ENCODE assay signal across 10 mouse cellular contexts in genomic region chr17:31840423-31841003, GRCm38 (mm10). TPM values are rescaled to one million over a fixed set of nuclear protein-coding genes. Genes with fewer than 3 reads are reported as not detected.
DNase-seq lines count a peak whose midpoint lies in the region; ATAC-seq and TF ChIP-seq lines count a peak whose summit lies in the region.
"Had no signal": no experiment of that assay in that cellular context is flagged by ENCODE, and none has a peak within 500 bp of the region (broad histone marks: within the 10 kb centered on the region; RNA-seq: fewer than 3 reads in every experiment).

No protein-coding gene starts in this region.

- H3K27ac ChIP-seq in spleen, adult 2 months (ENCODE audit: insufficient read depth, low read length): peak overlapping the region; percentile 84
- H3K27ac ChIP-seq in hindbrain, postnatal 0 days: no peak overlapping the region
- H3K27ac ChIP-seq: limb, embryonic 12.5 days had no signal

- no peak overlapping the region for H3K9ac ChIP-seq in hindbrain, postnatal 0 days (replicated peaks; ENCODE audit: low read length)
- H3K9ac ChIP-seq: limb, embryonic 12.5 days had no signal

- H3K4me1 ChIP-seq in spleen, adult 2 months (ENCODE audit: control insufficient read depth, insufficient read depth, insufficient read length): peaks cover 48% of the 10 kb centered on the region
- no peaks in the 10 kb centered on the region for H3K4me1 ChIP-seq in hindbrain, postnatal 0 days (ENCODE audit: insufficient read depth, low read length)

- H3K4me3 ChIP-seq in spleen, adult 2 months (ENCODE audit: extremely low read depth, insufficient read depth, insufficient read length): no peak overlapping the region
- H3K4me3 ChIP-seq in hindbrain, postnatal 0 days (ENCODE audit: low read length): no peak overlapping the region
- H3K4me3 ChIP-seq: limb, embryonic 12.5 days had no signal

- no peak for TF ChIP-seq POLR2A in spleen, adult 2 months (IDR thresholded peaks at IDR 0.05; ENCODE audit: low read depth, low read length)

- H3K4me2 ChIP-seq in hindbrain, postnatal 0 days (ENCODE audit: low read depth, low read length): no peak overlapping the region
- H3K4me2 ChIP-seq: limb, embryonic 12.5 days had no signal

- no peak for TF ChIP-seq CTCF in spleen, adult 2 months (IDR thresholded peaks at IDR 0.05; ENCODE audit: extremely low read depth, insufficient read depth, insufficient read length, insufficient replicate concordance)
- no peak for TF ChIP-seq CTCF in hindbrain, postnatal 0 days (IDR thresholded peaks at IDR 0.05; ENCODE audit: low read depth)

- H3K9me3 ChIP-seq in hindbrain, postnatal 0 days (ENCODE audit: low read length): no peaks in the 10 kb centered on the region

- H3K36me3 ChIP-seq in spleen, adult 2 months (ENCODE audit: control insufficient read depth, insufficient read depth, low read length): peaks cover 8% of the 10 kb centered on the region; the same call in 1 of the 2 replicates
- no peaks in the 10 kb centered on the region; the same call in 1 of the 2 replicates for H3K36me3 ChIP-seq in hindbrain, postnatal 0 days (ENCODE audit: insufficient read depth, low read length)

- 9% methylated on average over 6 of the region's 6 CpGs for WGBS in spleen, adult 2 months
- WGBS in hindbrain, postnatal 0 days: 57% methylated on average over 6 of the region's 6 CpGs

- peak; percentile 81 for ATAC-seq in activated CD4-positive, CD25-positive, alpha-beta regulatory T cell, adult 4 months
- peak; percentile 36 for ATAC-seq in megakaryocyte progenitor cell, adult 5-6 weeks (replicated peaks; ENCODE audit: poor library complexity)
- no peak for ATAC-seq in hindbrain, postnatal 0 days

- peak in 1 of 2 experiments; percentile 67 for DNase-seq in spleen, adult 2 months (ENCODE audit: low read depth in 1 of 2, low spot score in 2 of 2)
- DNase-seq in spleen, postnatal 14 days (ENCODE audit: low spot score in 2 of 2): no peak
- DNase-seq in layer of hippocampus, postnatal 25 days (ENCODE audit: extremely low spot score in 1 of 2, low spot score in 1 of 2): no peak
- DNase-seq in right cerebral cortex, postnatal 36 days (ENCODE audit: low spot score in 2 of 2): no peak
- no peak for DNase-seq in hindbrain, postnatal 0 days (ENCODE audit: low spot score)
- DNase-seq: gastrocnemius, postnatal 10 days; kidney, postnatal 25 days had no signal

- no peaks in the 10 kb centered on the region for H3K27me3 ChIP-seq in spleen, adult 2 months (ENCODE audit: control insufficient read depth, insufficient read depth, low read length)
- H3K27me3 ChIP-seq in hindbrain, postnatal 0 days (ENCODE audit: insufficient read depth, low read length): no peaks in the 10 kb centered on the region
- H3K27me3 ChIP-seq: limb, embryonic 12.5 days had no signal

RNA-seq across cellular contexts. Expression of gene Sik1, which starts 15.1 kb away (rescaled TPM):
- 56.4 and 67.8 TPM in 2 replicates for polyA plus RNA-seq in spleen, adult 2 months (2012; rRNA removed)
- 1 to 10 TPM; 3.2 to 4.1 TPM for polyA plus RNA-seq in activated CD4-positive, CD25-positive, alpha-beta regulatory T cell, adult 4 months (2017; shearing (Covaris generic))
- total RNA-seq in megakaryocyte progenitor cell, adult 5-6 weeks (2015): 10.9 and 13.8 TPM in 2 replicates
- 11.5 and 15.1 TPM in 2 replicates for total RNA-seq in megakaryocyte progenitor cell, adult 5-6 weeks (2017)
- 10 to 100 TPM; 11.7 to 14.6 TPM for total RNA-seq in layer of hippocampus, postnatal 25 days (2021)
- 39.6 and 41.6 TPM in 2 replicates for total RNA-seq in hindbrain, postnatal 0 days (2014; rRNA removed)
- 14.4 and 18.1 TPM in 2 replicates for polyA plus RNA-seq in hindbrain, postnatal 0 days (2015; fragmentation: Nextera tagmentation; extraction: Ambion mirVana)
